Comparison of ENCODE assay signal across 9 mouse cellular contexts in the genomic region with DNA sequence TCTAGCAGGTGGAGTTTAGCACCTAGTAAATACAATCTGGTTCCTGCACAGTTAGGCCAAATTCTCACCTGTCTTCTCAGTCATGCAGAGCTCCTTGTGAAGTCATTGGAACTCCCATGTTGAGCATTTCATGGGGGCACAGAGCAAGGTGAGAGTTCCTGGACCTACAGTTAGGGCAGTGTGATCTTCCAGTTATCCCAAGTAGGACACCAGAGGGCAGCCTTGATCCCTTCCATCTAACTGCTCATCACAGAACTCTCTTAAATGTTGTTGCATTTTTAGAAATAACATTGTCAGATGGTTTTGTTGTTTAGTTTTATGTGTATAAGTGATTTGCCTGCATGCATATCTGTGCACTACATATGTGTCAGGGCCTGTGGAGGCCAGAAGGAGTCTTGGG. TPM values are rescaled to one million over a fixed set of nuclear protein-coding genes. Genes with fewer than 3 reads are reported as not detected.
DNase-seq lines count a peak whose midpoint lies in the region; ATAC-seq and TF ChIP-seq lines count a peak whose summit lies in the region.
"Had no signal": no experiment of that assay in that cellular context is flagged by ENCODE, and none has a peak within 500 bp of the region (broad histone marks: within the 10 kb centered on the region; RNA-seq: fewer than 3 reads in every experiment).

No protein-coding gene starts in this region.

- TF ChIP-seq EP300 in liver, postnatal 0 days (IDR thresholded peaks at IDR 0.05; ENCODE audit: low read depth), result no peak

- DNase-seq in forebrain, embryonic 14.5 days (ENCODE audit: low spot score), result peak; percentile 29
- DNase-seq in forebrain, embryonic 11.5 days (ENCODE audit: low spot score), result no peak
- DNase-seq in liver, postnatal 0 days, result no peak
- DNase-seq in liver, embryonic 11.5 days (ENCODE audit: low spot score), result no peak
- peak; percentile 64 for DNase-seq in brain, adult 2 months (ENCODE audit: low read depth, low spot score)
- DNase-seq in kidney, postnatal 36 days, result peak; percentile 30 to 68
- DNase-seq in urinary bladder, postnatal 10 days (ENCODE audit: low spot score), result no peak
- DNase-seq in ovary, postnatal 10 days (ENCODE audit: low spot score), result no peak

- H3K27ac ChIP-seq in forebrain, embryonic 14.5 days (ENCODE audit: low read depth, low read length), result no peak overlapping the region
- H3K27ac ChIP-seq in forebrain, embryonic 11.5 days (ENCODE audit: low read depth, low read length), result no peak overlapping the region
- no peak overlapping the region for H3K27ac ChIP-seq in liver, postnatal 0 days (ENCODE audit: low read depth)
- H3K27ac ChIP-seq in liver, embryonic 11.5 days (ENCODE audit: low read depth, low read length), result no peak overlapping the region
- H3K27ac ChIP-seq: heart, embryonic 15.5 days had no signal

- H3K9me3 ChIP-seq in forebrain, embryonic 14.5 days (replicated peaks; ENCODE audit: control insufficient read depth, low read length), result no peaks in the 10 kb centered on the region
- no peaks in the 10 kb centered on the region for H3K9me3 ChIP-seq in forebrain, embryonic 11.5 days (ENCODE audit: control insufficient read depth, low read length)
- no peaks in the 10 kb centered on the region for H3K9me3 ChIP-seq in liver, postnatal 0 days (ENCODE audit: low read length)
- H3K9me3 ChIP-seq in liver, embryonic 11.5 days (ENCODE audit: control insufficient read depth, low read length), result no peaks in the 10 kb centered on the region
- H3K9me3 ChIP-seq: heart, embryonic 15.5 days had no signal

- H3K4me2 ChIP-seq in forebrain, embryonic 14.5 days (ENCODE audit: low read length), result no peak overlapping the region
- H3K4me2 ChIP-seq in forebrain, embryonic 11.5 days (ENCODE audit: low read depth, low read length, severe bottlenecking), result no peak overlapping the region
- H3K4me2 ChIP-seq in liver, postnatal 0 days (ENCODE audit: low read depth, low read length), result no peak overlapping the region
- no peak overlapping the region for H3K4me2 ChIP-seq in liver, embryonic 11.5 days
- H3K4me2 ChIP-seq: heart, embryonic 15.5 days had no signal

- no peak overlapping the region for H3K4me3 ChIP-seq in forebrain, embryonic 14.5 days (ENCODE audit: low read depth, low read length)
- H3K4me3 ChIP-seq in forebrain, embryonic 11.5 days (ENCODE audit: low read depth, low read length), result no peak overlapping the region
- H3K4me3 ChIP-seq in liver, postnatal 0 days (ENCODE audit: low read depth, low read length), result no peak overlapping the region
- H3K4me3 ChIP-seq in liver, embryonic 11.5 days (ENCODE audit: low read depth, low read length), result no peak overlapping the region
- H3K4me3 ChIP-seq: heart, embryonic 15.5 days had no signal

- no peaks in the 10 kb centered on the region for H3K27me3 ChIP-seq in forebrain, embryonic 14.5 days (replicated peaks; ENCODE audit: control insufficient read depth, insufficient read depth, low read length)
- H3K27me3 ChIP-seq in forebrain, embryonic 11.5 days (ENCODE audit: control insufficient read depth, insufficient read depth, low read length), result no peaks in the 10 kb centered on the region
- H3K27me3 ChIP-seq in liver, postnatal 0 days (ENCODE audit: insufficient read depth, low read length), result no peaks in the 10 kb centered on the region
- H3K27me3 ChIP-seq in liver, embryonic 11.5 days (replicated peaks; ENCODE audit: control insufficient read depth, insufficient read depth, low read length), result no peaks in the 10 kb centered on the region
- H3K27me3 ChIP-seq: heart, embryonic 15.5 days had no signal

- no peak overlapping the region for H3K9ac ChIP-seq in forebrain, embryonic 14.5 days (ENCODE audit: low read length)
- H3K9ac ChIP-seq in forebrain, embryonic 11.5 days (ENCODE audit: low read length), result no peak overlapping the region
- H3K9ac ChIP-seq in liver, postnatal 0 days (replicated peaks), result no peak overlapping the region
- no peak overlapping the region for H3K9ac ChIP-seq in liver, embryonic 11.5 days (ENCODE audit: low read depth, low read length)
- H3K9ac ChIP-seq: heart, embryonic 15.5 days had no signal

- no peaks in the 10 kb centered on the region for H3K4me1 ChIP-seq in forebrain, embryonic 14.5 days (ENCODE audit: control insufficient read depth, insufficient read depth, low read length)
- H3K4me1 ChIP-seq in forebrain, embryonic 11.5 days (replicated peaks; ENCODE audit: control insufficient read depth, insufficient read depth, low read length), result no peaks in the 10 kb centered on the region
- no peaks in the 10 kb centered on the region for H3K4me1 ChIP-seq in liver, postnatal 0 days (ENCODE audit: insufficient read depth)
- no peaks in the 10 kb centered on the region for H3K4me1 ChIP-seq in liver, embryonic 11.5 days (replicated peaks; ENCODE audit: control insufficient read depth, insufficient read depth, low read length)

- H3K36me3 ChIP-seq in forebrain, embryonic 14.5 days (ENCODE audit: control insufficient read depth, insufficient read depth, low read length), result peaks cover 23% of the 10 kb centered on the region; the same call in 1 of the 2 replicates
- H3K36me3 ChIP-seq in forebrain, embryonic 11.5 days (ENCODE audit: control insufficient read depth, insufficient read depth, low read length), result no peaks in the 10 kb centered on the region; the same call in 1 of the 2 replicates
- peaks cover 14% of the 10 kb centered on the region for H3K36me3 ChIP-seq in liver, postnatal 0 days (replicated peaks; ENCODE audit: insufficient read depth, low read length)
- peaks cover 4% of the 10 kb centered on the region; the same call in 1 of the 2 replicates for H3K36me3 ChIP-seq in liver, embryonic 11.5 days (ENCODE audit: control insufficient read depth, insufficient read depth, low read length)

- peak; percentile 59 for TF ChIP-seq CTCF in liver, postnatal 0 days (IDR thresholded peaks at IDR 0.05; ENCODE audit: low read depth)

- ATAC-seq in forebrain, embryonic 14.5 days, result no peak
- no peak for ATAC-seq in forebrain, embryonic 11.5 days (replicated peaks; ENCODE audit: low FRiP score)
- no peak for ATAC-seq in liver, postnatal 0 days
- ATAC-seq in liver, embryonic 11.5 days (replicated peaks; ENCODE audit: low FRiP score), result no peak

RNA-seq across cellular contexts. Expression of gene Utp14b, which starts 29.0 kb away (rescaled TPM):
- 3.4 and 3.6 TPM in 2 replicates for polyA plus RNA-seq in forebrain, embryonic 14.5 days (2014; fragmentation: Nextera tagmentation; extraction: Ambion mirVana)
- polyA plus RNA-seq in forebrain, embryonic 11.5 days (2014; fragmentation: Nextera tagmentation; extraction: Ambion mirVana), result 5.9 and 6.4 TPM in 2 replicates
- 0.59 and 0.65 TPM in 2 replicates for polyA plus RNA-seq in liver, postnatal 0 days (2015; fragmentation: Nextera tagmentation; extraction: Ambion mirVana)
- polyA plus RNA-seq in liver, embryonic 11.5 days (2014; fragmentation: Nextera tagmentation; extraction: Ambion mirVana), result 2.4 and 2.8 TPM in 2 replicates

RNA-seq across cellular contexts. Expression of gene Acsl3, which starts 29.2 kb away (rescaled TPM):
- 81.5 and 101 TPM in 2 replicates for polyA plus RNA-seq in forebrain, embryonic 14.5 days (2014; fragmentation: Nextera tagmentation; extraction: Ambion mirVana)
- 99.5 and 102 TPM in 2 replicates for polyA plus RNA-seq in forebrain, embryonic 11.5 days (2014; fragmentation: Nextera tagmentation; extraction: Ambion mirVana)
- polyA plus RNA-seq in liver, postnatal 0 days (2015; fragmentation: Nextera tagmentation; extraction: Ambion mirVana), result 7.6 and 8.4 TPM in 2 replicates
- polyA plus RNA-seq in liver, embryonic 11.5 days (2014; fragmentation: Nextera tagmentation; extraction: Ambion mirVana), result 45.3 and 54.7 TPM in 2 replicates

Comparison
In these comparisons a context has a peak if more than half of its experiments do, and no peak if none do; other contexts are left out.
1. DNase-seq: peak in forebrain, embryonic 14.5 days (single experiment), brain, adult 2 months (single experiment) and kidney, postnatal 36 days (2 of 2); none in forebrain, embryonic 11.5 days (single experiment), liver, postnatal 0 days (single experiment), liver, embryonic 11.5 days (single experiment), urinary bladder, postnatal 10 days (single experiment) and ovary, postnatal 10 days (single experiment).